Mouse (Mus musculus) retina, adult 2 months (tissue): ENCODE data around the gene Olfml2b.

Source experiments
- DNase-seq: peaks from one replicate; pipeline ENCODE4 v3.0.0-alpha.2; 2012; ENCODE audit warnings: low read depth, low spot score

Gene Olfml2b

GRCm38 (mm10) chr1:170646606-170647287 is 2.4 kb downstream of the Olfml2b start:
- no peak for DNase-seq

GRCm38 (mm10) chr1:170647381-170647780 is 3.0 kb downstream of the Olfml2b start:
- no peak for DNase-seq

- DNase-seq: no peak
Measured at GRCm38 (mm10) chr1:170647971-170648514, 3.7 kb downstream of the Olfml2b start.

GRCm38 (mm10) chr1:170651046-170651723 is 6.9 kb downstream of the Olfml2b start:
- DNase-seq: no peak

GRCm38 (mm10) chr1:170651989-170652740 is 7.8 kb downstream of the Olfml2b start:
- no peak for DNase-seq

- peak; percentile 8 for DNase-seq
Measured at GRCm38 (mm10) chr1:170655280-170655917, 11.1 kb downstream of the Olfml2b start.

- DNase-seq: no peak
Measured at GRCm38 (mm10) chr1:170656518-170657227, 12.3 kb downstream of the Olfml2b start.

GRCm38 (mm10) chr1:170657228-170657521 is 12.8 kb downstream of the Olfml2b start:
- no peak for DNase-seq

- DNase-seq: no peak
Measured at GRCm38 (mm10) chr1:170657643-170658314, 13.4 kb downstream of the Olfml2b start.

- DNase-seq: no peak
Measured at GRCm38 (mm10) chr1:170659260-170659659, 14.9 kb downstream of the Olfml2b start.

GRCm38 (mm10) chr1:170664620-170665185 is 20.4 kb downstream of the Olfml2b start:
- DNase-seq: no peak

GRCm38 (mm10) chr1:170665200-170665599 is 20.9 kb downstream of the Olfml2b start:
- DNase-seq: no peak

- no peak for DNase-seq
Measured at GRCm38 (mm10) chr1:170674184-170674775, 29.9 kb downstream of the Olfml2b start.

GRCm38 (mm10) chr1:170677681-170678080 is 33.3 kb downstream of the Olfml2b start:
- no peak for DNase-seq

- no peak for DNase-seq
Measured at GRCm38 (mm10) chr1:170678861-170679260, 34.5 kb downstream of the Olfml2b start.

GRCm38 (mm10) chr1:170679624-170680023 is 35.3 kb downstream of the Olfml2b start:
- no peak for DNase-seq

- DNase-seq: no peak
Measured at GRCm38 (mm10) chr1:170683863-170684262, 39.5 kb downstream of the Olfml2b start.

GRCm38 (mm10) chr1:170689773-170690172 is 45.4 kb downstream of the Olfml2b start:
- no peak for DNase-seq

- no peak for DNase-seq
Measured at GRCm38 (mm10) chr1:170691301-170691700, 47.0 kb downstream of the Olfml2b start.

- no peak for DNase-seq
Measured at GRCm38 (mm10) chr1:170694821-170695291, 50.5 kb downstream of the Olfml2b start.
